Mouse (Mus musculus) left cerebral cortex, adult 2 months (tissue): ENCODE data around the gene Musk. TPM values are rescaled to one million over a fixed set of nuclear protein-coding genes. Genes with fewer than 3 reads are reported as not detected.
"Not testable (repeated sequence)": the region's sequence is repeated elsewhere in the genome, so short reads cannot be mapped to it uniquely, and the experiment has no call there.

Experiments
- DNase-seq, 2 experiments: peaks; one replicate each; pipeline ENCODE4 v3.0.0; 2021 to 2022; ENCODE audit warnings: low spot score in 2 of 2, mixed read lengths in 1 of 2; ENCODE audit errors: extremely low spot score in 1 of 2
- H3K27ac ChIP-seq: fragments of 200-600 bp; 2 replicates; pipeline ENCODE4 v1.8.1; 2022
- H3K4me3 ChIP-seq: fragments of 200-600 bp; 2 replicates; pipeline ENCODE4 v1.8.1; 2022
- CTCF ChIP-seq: fragments of 200-600 bp; IDR thresholded peaks from 2 replicates; pipeline ENCODE4 v1.8.1; 2022; ENCODE audit warnings: antibody characterized with exemption, mild to moderate bottlenecking, moderate library complexity
- intact Hi-C: fragments of 180-260 bp; cut with DNase I; formaldehyde crosslinking; loops from one replicate; pipeline ENCODE4 v1.15.1; 2025
- long read RNA-seq, 2 experiments: library from polyadenylated mRNA; stranded (forward); transcript quantifications; one replicate each; pipeline ENCODE4 v2.0.0; 2021; ENCODE audit warnings: borderline mapping rate in 2 of 2
- total RNA-seq, 2 experiments: library from RNA; stranded (reverse); gene quantifications; 2 replicates each; pipeline ENCODE4 v1.2.3; 2021

The Musk gene
- total RNA-seq = 1 to 10 TPM; 1.5 to 1.7 TPM
- long read RNA-seq, experiment 1, partial matches to known transcripts = 0 of 1 reads
- long read RNA-seq, experiment 1, other reads (novel, unspliced or antisense) = 1 of 1 reads
- long read RNA-seq, experiment 2, partial matches to known transcripts = 1 of 3 reads
- long read RNA-seq, experiment 2, other reads (novel, unspliced or antisense) = 2 of 3 reads

- TF ChIP-seq CTCF = no peak
- Histone ChIP-seq H3K27ac (no peak within 1 kb of the TSS), H3K4me3 (no peak within 1 kb of the TSS)
- DNase-seq = no peak
- intact Hi-C loops = no loop called here
Observed at GRCm38 (mm10) chr4:58285687-58286086, at the start of gene Musk. Gene Musk, plus strand, starts transcription at chr4:58285960.

- H3K27ac ChIP-seq = no peak overlapping the region
- H3K4me3 ChIP-seq = no peak overlapping the region
- intact Hi-C loops = no loop called here
- no peak for DNase-seq
- TF ChIP-seq CTCF = no peak
Observed at GRCm38 (mm10) chr4:58240416-58240815, 45.3 kb upstream of the Musk start.

GRCm38 (mm10) chr4:58245544-58245943, 40.2 kb upstream of the Musk start:
- TF ChIP-seq CTCF = no peak
- intact Hi-C loops = no loop called here
- H3K27ac ChIP-seq = no peak overlapping the region
- H3K4me3 ChIP-seq = no peak overlapping the region
- DNase-seq = no peak

- DNase-seq = no peak
- Histone ChIP-seq H3K4me3 (no peak overlapping the region), H3K27ac (no peak overlapping the region)
- intact Hi-C loops = loop anchor here (10.0 kb wide), 2 partner anchors 278 to 348 kb away; no protein-coding TSS in a partner anchor
- TF ChIP-seq CTCF = peak; percentile 21; the same call in 1 of the 2 replicates
Observed at GRCm38 (mm10) chr4:58252381-58252780, 33.4 kb upstream of the Musk start.

GRCm38 (mm10) chr4:58253410-58253809, 32.4 kb upstream of the Musk start:
- DNase-seq = peak; percentile 18 to 35
- no peak overlapping the region for H3K4me3 ChIP-seq
- TF ChIP-seq CTCF = peak; percentile 57
- intact Hi-C loops = loop anchor here (1.0 to 10.0 kb wide), 3 partner anchors 171 to 349 kb away; no protein-coding TSS in a partner anchor
- no peak overlapping the region for H3K27ac ChIP-seq

- H3K4me3 ChIP-seq, H3K27ac ChIP-seq, intact Hi-C loops, DNase-seq: not testable (repeated sequence)
Observed at GRCm38 (mm10) chr4:58260767-58261166, 25.0 kb upstream of the Musk start.

- peak; percentile 18 to 29 for DNase-seq
- H3K4me3 ChIP-seq = no peak overlapping the region
- intact Hi-C loops = loop anchor here (1.0 to 5.0 kb wide), 4 partner anchors 136 to 731 kb away; partner anchors contain the start of genes Dnajc25 and Lpar1
- TF ChIP-seq CTCF = peak; percentile 72
- no peak overlapping the region for H3K27ac ChIP-seq
Observed at GRCm38 (mm10) chr4:58266294-58266693, 19.5 kb upstream of the Musk start.

GRCm38 (mm10) chr4:58268897-58269542, 16.7 kb upstream of the Musk start:
- Histone ChIP-seq H3K4me3 (no peak overlapping the region), H3K27ac (no peak overlapping the region)
- intact Hi-C loops = loop anchor here (5.0 kb wide), 3 partner anchors 133 to 728 kb away; partner anchors contain the start of genes Dnajc25 and Lpar1
- DNase-seq = no peak
- no peak for TF ChIP-seq CTCF

GRCm38 (mm10) chr4:58269961-58270360, 15.8 kb upstream of the Musk start:
- H3K27ac ChIP-seq = no peak overlapping the region
- no peak for DNase-seq
- TF ChIP-seq CTCF = no peak
- H3K4me3 ChIP-seq = no peak overlapping the region
- intact Hi-C loops = loop anchor here (5.0 kb wide), 4 partner anchors 132 to 727 kb away; partner anchors contain the start of genes Dnajc25 and Lpar1

GRCm38 (mm10) chr4:58270956-58271355, 14.8 kb upstream of the Musk start:
- intact Hi-C loops = loop anchor here (5.0 kb wide), 1 partner anchor 206 kb away; no protein-coding TSS in a partner anchor

GRCm38 (mm10) chr4:58271504-58272162, 14.1 kb upstream of the Musk start:
- no peak overlapping the region for H3K27ac ChIP-seq
- H3K4me3 ChIP-seq = no peak overlapping the region
- intact Hi-C loops = loop anchor here (5.0 kb wide), 1 partner anchor 206 kb away; no protein-coding TSS in a partner anchor
- no peak for TF ChIP-seq CTCF
- no peak for DNase-seq

More at GRCm38 (mm10) chr4:58270956-58271355, 14.8 kb upstream of the Musk start:
- no peak for DNase-seq
- no peak overlapping the region for H3K27ac ChIP-seq
- TF ChIP-seq CTCF = no peak
- H3K4me3 ChIP-seq = no peak overlapping the region
